Mouse (Mus musculus): ENCODE measurements around the gene Pdia3. TPM values are rescaled to one million over a fixed set of nuclear protein-coding genes. Genes with fewer than 3 reads are reported as not detected.
A peak's percentile ranks its signal among the peaks of the same experiment; 100 is the strongest.
"Not testable (repeated sequence)": the region's sequence is repeated elsewhere in the genome, so short reads cannot be mapped to it uniquely, and the experiment has no call there.

The Pdia3 gene
- total RNA-seq (2017), result 151 to 226 TPM (median 182 TPM) in 3 replicates

DNA sequence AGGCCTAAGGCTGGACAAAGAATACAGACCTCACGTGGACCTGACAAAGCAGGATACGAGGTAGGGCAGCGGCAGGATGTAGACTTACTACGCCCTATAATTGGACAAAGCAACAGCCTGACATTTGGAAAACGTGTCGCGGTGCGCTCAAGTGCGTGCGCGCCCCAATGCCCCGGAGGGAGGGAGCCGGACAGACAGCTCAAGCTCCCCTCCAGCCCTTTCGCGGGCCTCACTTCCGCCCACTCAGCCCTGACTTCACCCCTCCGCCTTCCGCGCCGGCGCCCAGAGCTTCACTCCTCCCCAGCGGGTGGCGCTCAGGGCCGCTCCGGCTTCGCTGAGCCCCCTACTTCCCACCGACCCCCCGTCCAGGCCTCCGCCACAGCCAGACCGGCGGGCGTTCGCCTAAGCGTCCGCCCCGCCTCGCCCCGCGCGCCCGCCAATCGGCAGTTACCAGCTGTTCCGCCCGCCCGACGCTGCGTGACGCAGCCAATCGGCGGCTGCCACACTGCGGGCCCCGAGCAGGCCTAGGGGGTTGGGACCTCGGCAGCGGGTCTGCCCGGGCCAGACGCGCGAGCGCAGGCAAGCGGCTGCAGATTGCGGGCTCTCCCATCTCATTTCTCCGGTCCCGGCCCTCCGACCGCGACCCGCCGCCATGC is at the start of gene Pdia3, which contains the start of gene Catsper2:
TSS of gene Pdia3 (plus strand) at position 389 of the 656 bp plus-strand sequence.
TSS of gene Catsper2 (minus strand) at position 406 of the 656 bp plus-strand sequence.
- ATAC-seq (replicated peaks; ENCODE audit: insufficient number of reproducible peaks, low FRiP score, low TSS enrichment, poor library complexity, severe bottlenecking), result peak; percentile 85

DNA sequence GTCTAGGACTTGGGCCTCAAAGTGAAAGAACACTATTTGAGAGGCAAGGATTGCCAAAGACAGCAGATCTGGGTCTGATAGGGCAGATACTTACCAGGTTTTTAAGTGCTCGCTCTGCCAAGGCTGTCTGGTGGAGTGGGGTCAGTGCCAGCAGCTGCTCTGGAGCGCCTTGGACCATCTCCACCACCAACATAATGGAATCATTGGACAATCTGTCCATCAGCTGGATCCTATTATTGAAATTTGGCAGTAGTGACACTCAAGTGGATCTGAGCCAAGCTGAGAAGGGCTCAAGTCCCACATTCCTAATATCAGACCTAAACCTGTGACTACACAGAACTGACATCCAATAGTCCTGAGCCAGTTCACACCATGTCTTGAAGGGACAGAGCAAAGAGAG is 44.7 kb upstream of the Pdia3 start:
- ATAC-seq (replicated peaks; ENCODE audit: insufficient number of reproducible peaks, low FRiP score, low TSS enrichment, poor library complexity, severe bottlenecking), result no peak

- no peak for ATAC-seq (replicated peaks; ENCODE audit: insufficient number of reproducible peaks, low FRiP score, low TSS enrichment, poor library complexity, severe bottlenecking)
Measured at GRCm38 (mm10) chr2:121370921-121371320, 42.7 kb upstream of the Pdia3 start.

DNA sequence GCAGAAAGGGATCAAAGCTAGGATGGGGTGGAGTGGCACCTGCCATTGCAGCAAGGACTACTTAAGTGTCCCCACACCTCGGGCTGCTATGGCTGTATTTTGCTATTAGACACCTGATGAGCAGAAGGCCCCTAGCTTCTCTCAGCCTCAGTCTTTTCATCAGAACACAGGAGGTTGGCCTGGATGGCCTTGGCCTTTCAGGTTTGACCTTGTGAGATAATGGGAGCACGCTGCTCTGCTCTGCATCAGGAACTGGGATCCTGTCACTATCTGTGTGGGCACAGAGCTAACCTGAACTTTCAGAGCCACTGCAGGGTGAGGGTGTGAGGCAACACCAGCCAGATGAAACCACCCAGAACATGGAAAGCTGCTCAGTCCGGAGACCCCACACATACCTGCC is 41.3 kb upstream of the Pdia3 start:
- ATAC-seq (replicated peaks; ENCODE audit: insufficient number of reproducible peaks, low FRiP score, low TSS enrichment, poor library complexity, severe bottlenecking), result no peak

GRCm38 (mm10) chr2:121374766-121375165 is 38.8 kb upstream of the Pdia3 start:
- ATAC-seq (replicated peaks; ENCODE audit: insufficient number of reproducible peaks, low FRiP score, low TSS enrichment, poor library complexity, severe bottlenecking), result no peak

- not testable (repeated sequence) for ATAC-seq (replicated peaks; ENCODE audit: insufficient number of reproducible peaks, low FRiP score, low TSS enrichment, poor library complexity, severe bottlenecking)
Measured at GRCm38 (mm10) chr2:121386961-121387575, 26.5 kb upstream of the Pdia3 start, which contains the start of gene Strc. TSS of gene Strc (minus strand) at chr2:121387168.

DNA sequence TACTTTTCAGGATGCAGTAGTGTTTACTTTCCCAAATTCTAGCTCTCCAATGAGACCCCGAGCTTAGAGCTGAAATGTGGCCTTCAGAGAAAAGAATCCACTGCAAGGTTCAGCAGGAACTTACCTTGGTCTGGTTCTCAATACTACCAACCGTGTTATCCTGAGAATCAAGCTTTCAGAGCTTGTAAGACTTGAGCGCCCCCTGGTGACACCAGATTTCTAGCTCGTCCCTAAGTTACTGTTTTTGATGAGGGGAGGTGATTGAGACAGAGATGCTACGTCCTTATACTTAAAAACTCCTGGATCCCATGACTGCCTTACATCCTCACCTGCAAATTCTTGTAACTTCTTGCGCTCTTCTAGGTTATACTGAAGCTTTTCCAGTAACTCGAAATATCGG is 17.0 kb upstream of the Pdia3 start:
- ATAC-seq (replicated peaks; ENCODE audit: insufficient number of reproducible peaks, low FRiP score, low TSS enrichment, poor library complexity, severe bottlenecking), result peak; percentile 53; the same call in 1 of the 2 replicates

DNA sequence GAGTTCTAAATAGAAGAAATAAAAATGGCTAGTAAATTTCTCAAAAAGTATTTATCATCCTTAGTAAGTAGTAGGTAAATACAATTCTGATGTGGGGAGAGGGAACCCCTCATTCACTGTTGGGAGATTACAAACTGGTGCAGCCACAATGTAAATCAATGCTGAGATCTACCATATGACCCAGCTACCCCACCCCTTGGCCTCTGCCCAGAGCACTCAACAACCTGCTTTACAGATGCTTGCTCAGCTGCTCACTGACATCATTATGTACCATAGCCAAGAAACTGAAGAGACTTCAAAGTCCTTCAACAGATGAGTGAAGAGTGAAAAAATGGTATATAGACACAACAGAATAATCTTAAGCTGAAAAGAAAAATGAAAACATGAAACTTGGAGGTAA is 10.3 kb upstream of the Pdia3 start:
- ATAC-seq (replicated peaks; ENCODE audit: insufficient number of reproducible peaks, low FRiP score, low TSS enrichment, poor library complexity, severe bottlenecking), result no peak

DNA sequence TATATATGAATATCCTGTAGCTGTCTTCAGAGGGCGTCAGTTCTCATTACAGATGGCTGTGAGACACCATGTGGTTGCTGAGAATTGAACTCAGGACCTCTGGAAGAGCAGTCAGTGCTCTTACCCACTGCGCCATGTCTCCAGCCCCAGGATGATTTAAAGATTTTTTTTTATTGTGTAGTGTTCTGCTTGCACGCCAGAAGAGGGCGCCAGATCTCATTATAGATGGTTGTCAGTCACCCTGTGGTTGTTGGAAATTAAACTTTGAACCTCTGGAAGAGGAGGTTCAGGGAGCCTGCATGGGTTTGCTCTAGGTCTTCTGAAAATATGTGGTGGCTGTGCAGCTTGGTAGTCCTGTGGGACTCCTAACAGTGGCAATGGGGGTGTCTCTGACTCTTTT is 5.4 kb upstream of the Pdia3 start:
- ATAC-seq (replicated peaks; ENCODE audit: insufficient number of reproducible peaks, low FRiP score, low TSS enrichment, poor library complexity, severe bottlenecking), result peak; percentile 70; the same call in 1 of the 2 replicates

DNA sequence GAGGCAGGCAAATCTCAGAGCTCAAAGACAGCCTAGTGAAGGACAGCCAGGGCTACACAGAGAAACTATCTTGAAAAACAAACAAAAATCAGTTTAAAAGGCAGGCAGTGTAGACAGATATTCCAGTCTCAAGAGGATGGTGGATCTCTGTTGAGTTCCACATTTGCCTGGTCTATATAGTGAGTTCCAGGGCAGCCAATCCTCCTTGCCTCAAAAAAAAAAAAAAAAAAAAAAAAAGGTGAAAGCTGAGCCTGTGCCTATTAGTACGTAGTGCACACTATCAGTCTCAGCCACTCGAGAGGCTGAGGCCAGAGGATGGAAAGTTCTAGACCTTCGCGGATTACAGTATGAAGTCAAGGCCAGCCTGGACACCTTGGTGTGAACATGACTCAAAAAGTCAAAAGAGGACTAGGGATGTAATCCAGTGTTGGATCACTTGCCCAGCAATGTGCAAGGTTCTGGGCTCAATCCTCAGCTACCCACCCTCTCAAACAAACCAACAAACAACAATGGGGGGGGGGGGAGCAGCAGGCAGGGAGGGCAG is 660 bp upstream of the Pdia3 start:
- 0 out of 2 replicates have a peak, but pooled peaks have one; percentile 1 for ATAC-seq (replicated peaks; ENCODE audit: insufficient number of reproducible peaks, low FRiP score, low TSS enrichment, poor library complexity, severe bottlenecking)

GRCm38 (mm10) chr2:121414139-121414685 is 637 bp downstream of the Pdia3 start:
- ATAC-seq (replicated peaks; ENCODE audit: insufficient number of reproducible peaks, low FRiP score, low TSS enrichment, poor library complexity, severe bottlenecking), result 0 out of 2 replicates have a peak, but pooled peaks have one; percentile 41

DNA sequence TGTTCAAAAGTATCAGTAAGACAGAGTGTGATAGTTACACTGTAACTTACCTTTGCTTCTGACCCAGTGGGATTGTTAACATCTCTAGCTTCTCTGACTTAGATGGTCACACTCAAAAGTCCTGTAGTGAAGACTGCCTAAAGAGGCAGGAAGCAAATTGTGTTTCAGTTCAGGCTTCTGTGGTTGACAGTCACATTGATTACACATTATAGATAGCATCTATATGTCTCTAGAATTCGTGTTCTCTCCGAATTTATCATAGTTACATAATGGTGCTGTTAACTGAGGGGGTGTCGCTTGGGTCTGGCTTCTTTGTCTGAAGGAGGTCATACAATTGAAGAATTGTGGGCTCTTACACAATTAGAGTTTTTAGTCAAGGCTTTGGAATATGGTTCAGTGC is 1.5 kb downstream of the Pdia3 start:
- no peak for ATAC-seq (replicated peaks; ENCODE audit: insufficient number of reproducible peaks, low FRiP score, low TSS enrichment, poor library complexity, severe bottlenecking)

- ATAC-seq (replicated peaks; ENCODE audit: insufficient number of reproducible peaks, low FRiP score, low TSS enrichment, poor library complexity, severe bottlenecking), result no peak
Measured at GRCm38 (mm10) chr2:121415591-121415990, 2.0 kb downstream of the Pdia3 start.

- ATAC-seq (replicated peaks; ENCODE audit: insufficient number of reproducible peaks, low FRiP score, low TSS enrichment, poor library complexity, severe bottlenecking), result no peak
Measured at GRCm38 (mm10) chr2:121416356-121416755, 2.8 kb downstream of the Pdia3 start.

DNA sequence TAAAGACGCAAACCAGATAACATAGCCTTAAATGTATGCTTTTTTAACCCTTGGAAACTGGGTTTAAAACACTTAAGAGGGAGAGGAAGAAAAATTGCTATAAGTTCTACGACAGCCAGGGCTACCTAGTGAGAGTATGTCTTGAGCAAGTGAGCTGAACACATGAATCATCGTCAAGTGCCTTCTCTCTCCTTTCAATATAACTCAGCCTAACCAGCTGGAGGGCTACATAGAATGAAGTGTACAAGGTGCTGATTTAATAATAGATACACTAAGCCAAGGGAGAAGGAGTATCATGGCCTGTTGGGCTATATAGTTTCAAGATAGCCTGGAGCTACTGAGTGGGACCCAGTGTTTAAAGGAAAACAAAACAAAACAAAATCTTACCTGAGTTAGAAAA is 4.9 kb downstream of the Pdia3 start:
- ATAC-seq (replicated peaks; ENCODE audit: insufficient number of reproducible peaks, low FRiP score, low TSS enrichment, poor library complexity, severe bottlenecking), result no peak

DNA sequence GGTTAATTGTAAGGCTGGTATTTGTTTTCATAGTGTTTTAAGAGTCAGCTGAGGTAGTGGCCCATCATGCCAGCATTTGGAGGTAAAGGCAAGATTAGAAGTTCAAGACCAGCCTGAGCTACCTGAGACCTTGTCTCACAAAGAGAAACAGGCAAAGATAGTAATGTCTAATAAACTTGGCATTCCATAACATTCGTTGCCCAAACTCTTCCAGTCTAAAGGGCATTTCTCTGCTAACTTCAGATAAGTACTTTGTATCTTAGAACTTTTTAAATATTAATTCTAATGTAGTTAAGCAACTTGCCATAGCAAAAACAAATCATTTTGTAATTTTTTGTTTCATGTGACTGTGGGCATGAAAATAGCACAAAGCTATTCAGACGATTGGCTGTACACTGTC is 9.6 kb downstream of the Pdia3 start:
- ATAC-seq (replicated peaks; ENCODE audit: insufficient number of reproducible peaks, low FRiP score, low TSS enrichment, poor library complexity, severe bottlenecking), result no peak

DNA sequence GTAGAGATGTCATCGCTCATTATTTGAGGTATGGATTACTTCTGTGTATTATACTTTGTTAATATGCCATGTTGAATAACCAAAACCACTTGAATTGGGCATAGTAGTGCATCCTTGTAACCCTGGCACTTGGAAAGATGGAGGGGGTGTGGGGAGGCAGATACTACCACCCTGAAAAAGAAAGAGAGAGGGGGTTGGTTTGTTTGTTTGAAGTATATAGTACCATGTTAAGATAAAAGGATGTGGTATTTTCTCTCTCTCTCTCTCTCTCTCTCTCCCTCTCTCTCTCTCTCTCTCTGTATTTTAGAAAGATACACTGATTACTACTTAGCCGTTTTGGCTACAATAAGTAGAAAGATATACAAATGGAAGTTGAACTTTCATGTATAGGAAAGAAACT is 12.3 kb downstream of the Pdia3 start:
- no peak for ATAC-seq (replicated peaks; ENCODE audit: insufficient number of reproducible peaks, low FRiP score, low TSS enrichment, poor library complexity, severe bottlenecking)

- ATAC-seq (replicated peaks; ENCODE audit: insufficient number of reproducible peaks, low FRiP score, low TSS enrichment, poor library complexity, severe bottlenecking), result 0 out of 2 replicates have a peak, but pooled peaks have one; percentile 50
Measured at GRCm38 (mm10) chr2:121434854-121435253, 21.3 kb downstream of the Pdia3 start.

DNA sequence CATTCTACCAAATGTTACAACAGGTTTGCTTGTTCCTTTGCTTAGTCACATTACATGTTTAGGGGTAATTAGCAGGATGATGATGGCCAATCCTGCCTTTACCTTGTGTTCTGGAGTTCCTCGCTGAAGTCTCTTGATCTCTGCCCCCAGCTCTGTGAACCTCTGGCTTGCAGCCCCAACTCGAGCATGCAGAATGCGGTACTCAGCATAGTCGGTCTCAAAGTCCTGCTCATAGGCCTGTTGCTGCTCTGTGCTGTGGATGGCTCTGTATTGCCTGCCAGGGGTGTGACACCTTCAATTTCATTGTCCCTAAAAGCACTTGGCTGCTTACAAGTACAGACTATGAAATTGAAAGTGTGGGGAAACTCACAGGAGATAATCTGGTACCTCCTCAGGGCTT is 26.2 kb downstream of the Pdia3 start:
- ATAC-seq (replicated peaks; ENCODE audit: insufficient number of reproducible peaks, low FRiP score, low TSS enrichment, poor library complexity, severe bottlenecking), result no peak
